Mouse (Mus musculus) intestine, embryonic 16.5 days (tissue): Measurements from ENCODE around the gene Stap2. TPM values are rescaled to one million over a fixed set of nuclear protein-coding genes. Genes with fewer than 3 reads are reported as not detected.
A peak's percentile ranks its signal among the peaks of the same experiment; 100 is the strongest.

Experiments
- ATAC-seq: fragments of 200-750 bp; cut with Nextera tagmentation; 2 replicates; pipeline ENCODE4 v1.8.0; 2017; ENCODE audit warnings: moderate TSS enrichment, moderate library complexity
- H3K27ac ChIP-seq: fragments of 300-500 bp; sonication (generic); 2 replicates; pipeline ENCODE4 v1.5.1; 2014; ENCODE audit warnings: mild to moderate bottlenecking, low read length
- H3K27me3 ChIP-seq: fragments of 300-500 bp; sonication (generic); replicated peaks from 2 replicates; pipeline ENCODE4 v1.6.1; 2014; ENCODE audit warnings: low read length, control low read depth, mixed read lengths; ENCODE audit not compliant: control insufficient read depth, insufficient read depth
- H3K36me3 ChIP-seq: fragments of 300-500 bp; sonication (generic); 2 replicates; pipeline ENCODE4 v1.6.1; 2014; ENCODE audit warnings: low read length, control low read depth; ENCODE audit not compliant: control insufficient read depth, insufficient read depth
- H3K4me1 ChIP-seq: fragments of 300-500 bp; sonication (generic); 2 replicates; pipeline ENCODE4 v1.6.1; 2014; ENCODE audit warnings: low read length, control low read depth, mixed read lengths; ENCODE audit not compliant: control insufficient read depth, insufficient read depth
- H3K4me2 ChIP-seq: fragments of 300-500 bp; sonication (generic); 2 replicates; pipeline ENCODE4 v1.6.1; 2014; ENCODE audit warnings: low read depth, low read length, control low read depth
- H3K4me3 ChIP-seq: fragments of 300-500 bp; sonication (generic); 2 replicates; pipeline ENCODE4 v1.5.1; 2014; ENCODE audit warnings: mild to moderate bottlenecking, low read length
- H3K9ac ChIP-seq: fragments of 300-500 bp; sonication (generic); 2 replicates; pipeline ENCODE4 v1.6.1; 2014; ENCODE audit warnings: low read depth, low read length
- H3K9me3 ChIP-seq: fragments of 300-500 bp; sonication (generic); 2 replicates; pipeline ENCODE4 v1.6.1; 2016; ENCODE audit warnings: low read length, control low read depth; ENCODE audit not compliant: control insufficient read depth
- WGBS: fragments of 180-500 bp; shearing (Covaris S2); extraction: QIAGEN DNeasy Blood & Tissue Kit; methylation state at CpG from one replicate; pipeline ENCODE4 v1.1.7; 2014; 5-methylcytosine and 5-hydroxymethylcytosine counted together
- polyA plus RNA-seq: library from polyadenylated mRNA; unstranded; fragments of >200 nt; fragmentation: Nextera tagmentation; extraction: Ambion mirVana; gene quantifications from 2 replicates; pipeline ENCODE4 v1.2.1, GENCODE M21; 2015

Gene Stap2
- polyA plus RNA-seq, 1 experiment from 2014 or later, result 65.6 TPM

- 7% methylated on average over 9 of the region's 9 CpGs for WGBS
- Histone ChIP-seq H3K27ac (no peak overlapping the region), H3K36me3 (peaks cover 26% of the 10 kb centered on the region), H3K27me3 (no peaks in the 10 kb centered on the region), H3K4me1 (peaks cover 15% of the 10 kb centered on the region), H3K4me3 (peak overlapping the region; percentile 93), H3K9ac (peak overlapping the region; percentile 86), H3K9me3 (no peaks in the 10 kb centered on the region), H3K4me2 (peak overlapping the region; percentile 88)
- ATAC-seq, result no peak
These were observed 5.3 kb upstream of the Stap2 start for GRCm38 (mm10) chr17:56010681-56011080.

- peak overlapping the region; percentile 88 for H3K4me2 ChIP-seq
- peak overlapping the region; percentile 86 for H3K9ac ChIP-seq
- H3K36me3 ChIP-seq, result peaks cover 21% of the 10 kb centered on the region
- no peaks in the 10 kb centered on the region for H3K27me3 ChIP-seq
- H3K27ac ChIP-seq, result no peak overlapping the region
- H3K9me3 ChIP-seq, result no peaks in the 10 kb centered on the region
- peaks cover 15% of the 10 kb centered on the region for H3K4me1 ChIP-seq
- H3K4me3 ChIP-seq, result peak overlapping the region; percentile 93
- ATAC-seq, result no peak
- WGBS, result 63% methylated on average over 14 of the region's 14 CpGs
These were observed 4.9 kb upstream of the Stap2 start for GRCm38 (mm10) chr17:56010255-56010654.

- Histone ChIP-seq H3K9me3 (no peaks in the 10 kb centered on the region), H3K4me2 (peak overlapping the region; percentile 88), H3K27ac (no peak overlapping the region), H3K4me1 (peaks cover 17% of the 10 kb centered on the region), H3K9ac (peak overlapping the region; percentile 86), H3K27me3 (no peaks in the 10 kb centered on the region), H3K36me3 (peaks cover 18% of the 10 kb centered on the region), H3K4me3 (peak overlapping the region; percentile 93)
- WGBS, result 37% methylated on average over 2 of the region's 2 CpGs
- no peak for ATAC-seq
These were observed 4.5 kb upstream of the Stap2 start for GRCm38 (mm10) chr17:56009962-56010240.

- Histone ChIP-seq H3K36me3 (peaks cover 17% of the 10 kb centered on the region), H3K9ac (peak overlapping the region; percentile 86), H3K27me3 (no peaks in the 10 kb centered on the region), H3K4me1 (peaks cover 20% of the 10 kb centered on the region), H3K4me2 (peak overlapping the region; percentile 88), H3K27ac (peak overlapping the region; percentile 89), H3K4me3 (peak overlapping the region; percentile 93), H3K9me3 (no peaks in the 10 kb centered on the region)
- peak; percentile 87 for ATAC-seq
- 1% methylated on average over 60 of the region's 62 CpGs for WGBS
These were observed 3.9 kb upstream of the Stap2 start for GRCm38 (mm10) chr17:56009088-56009961.

- H3K9me3 ChIP-seq, result no peaks in the 10 kb centered on the region
- H3K4me2 ChIP-seq, result peak overlapping the region; percentile 88
- H3K4me1 ChIP-seq, result peaks cover 20% of the 10 kb centered on the region
- H3K4me3 ChIP-seq, result peak overlapping the region; percentile 93
- under 1% methylated on average over 21 of the region's 21 CpGs for WGBS
- peak overlapping the region; percentile 92 for H3K27ac ChIP-seq
- peak; percentile 83 for ATAC-seq
- H3K9ac ChIP-seq, result peak overlapping the region; percentile 86
- H3K36me3 ChIP-seq, result peaks cover 16% of the 10 kb centered on the region
- H3K27me3 ChIP-seq, result no peaks in the 10 kb centered on the region
These were observed 3.1 kb upstream of the Stap2 start for GRCm38 (mm10) chr17:56008356-56009087.

- Histone ChIP-seq H3K4me3 (peak overlapping the region; percentile 93), H3K9ac (peak overlapping the region; percentile 56), H3K9me3 (no peaks in the 10 kb centered on the region), H3K4me1 (peaks cover 20% of the 10 kb centered on the region), H3K36me3 (peaks cover 12% of the 10 kb centered on the region), H3K27ac (peak overlapping the region; percentile 92), H3K4me2 (peak overlapping the region; percentile 88), H3K27me3 (no peaks in the 10 kb centered on the region)
- 20% methylated on average over 13 of the region's 14 CpGs for WGBS
- ATAC-seq, result peak; percentile 51
These were observed 2.3 kb upstream of the Stap2 start for GRCm38 (mm10) chr17:56007444-56008355.

- 44% methylated on average over 10 of the region's 10 CpGs for WGBS
- Histone ChIP-seq H3K36me3 (peaks cover 7% of the 10 kb centered on the region), H3K4me3 (peak overlapping the region; percentile 11; the same call in 1 of the 2 replicates), H3K4me2 (peak overlapping the region; percentile 88; the same call in 1 of the 2 replicates), H3K9me3 (no peaks in the 10 kb centered on the region), H3K4me1 (peaks cover 20% of the 10 kb centered on the region), H3K9ac (0 out of 2 replicates have a peak overlapping the region, but pooled peaks have one; percentile 39), H3K27me3 (no peaks in the 10 kb centered on the region), H3K27ac (peak overlapping the region; percentile 92)
- no peak for ATAC-seq
These were observed 1.6 kb upstream of the Stap2 start for GRCm38 (mm10) chr17:56006956-56007355.

- WGBS, result 85% methylated on average over 3 of the region's 3 CpGs
- Histone ChIP-seq H3K9ac (no peak overlapping the region), H3K4me2 (no peak overlapping the region), H3K27me3 (peaks cover 2% of the 10 kb centered on the region; the same call in 1 of the 2 replicates), H3K4me3 (no peak overlapping the region), H3K36me3 (peaks cover 3% of the 10 kb centered on the region; the same call in 1 of the 2 replicates), H3K4me1 (peaks cover 7% of the 10 kb centered on the region; the same call in 1 of the 2 replicates), H3K27ac (no peak overlapping the region), H3K9me3 (no peaks in the 10 kb centered on the region)
- ATAC-seq, result no peak
These were observed 2.4 kb downstream of the Stap2 start for GRCm38 (mm10) chr17:56003000-56003399.
